Mouse (Mus musculus) G1E (cell line): ENCODE data around the gene Ankdd1b. TPM values are rescaled to one million over a fixed set of nuclear protein-coding genes. Genes with fewer than 3 reads are reported as not detected.

Experiments used
- ATAC-seq: 2 replicates; pipeline ENCODE4 v1.8.0; 2016; ENCODE audit warnings: mild to moderate bottlenecking; ENCODE audit not compliant: insufficient number of reproducible peaks, poor library complexity, low FRiP score, severe bottlenecking; ENCODE audit errors: extremely low read depth
- DNase-seq: peaks from one replicate; pipeline ENCODE4 v3.0.0; 2012; ENCODE audit warnings: low spot score
- H3K27me3 ChIP-seq: 2 replicates; pipeline ENCODE4 v1.6.1; 2012; ENCODE audit warnings: mild to moderate bottlenecking, low read length, inconsistent platforms; ENCODE audit not compliant: insufficient read depth
- H3K36me3 ChIP-seq: replicated peaks from 2 replicates; pipeline ENCODE3; 2012; ENCODE audit warnings: mild to moderate bottlenecking, inconsistent platforms
- H3K4me1 ChIP-seq: 2 replicates; pipeline ENCODE4 v1.6.1; 2012; ENCODE audit warnings: low read depth, low read length, inconsistent platforms, mixed read lengths; ENCODE audit not compliant: insufficient read depth
- H3K4me3 ChIP-seq: 2 replicates; pipeline ENCODE4 v1.5.1; 2012; ENCODE audit warnings: low read depth, mild to moderate bottlenecking, inconsistent platforms, low read length, moderate library complexity, mixed read lengths
- H3K9me3 ChIP-seq: replicated peaks from 2 replicates; pipeline ENCODE4 v1.6.1; 2012; ENCODE audit warnings: inconsistent platforms
- CTCF ChIP-seq: IDR thresholded peaks from 2 replicates; pipeline ENCODE4 v1.5.1; 2012; ENCODE audit warnings: low read depth, low read length, inconsistent platforms, mixed read lengths
- GATA1 ChIP-seq: IDR thresholded peaks from 2 replicates; pipeline ENCODE4 v1.6.1; 2012; ENCODE audit warnings: borderline replicate concordance, low read length, inconsistent platforms, mixed read lengths
- GATA2 ChIP-seq: IDR thresholded peaks from 2 replicates; pipeline ENCODE4 v1.6.1; 2012; ENCODE audit warnings: low read depth, low read length, inconsistent platforms, borderline replicate concordance
- POLR2AphosphoS5 ChIP-seq: IDR thresholded peaks from 2 replicates; pipeline ENCODE4 v1.6.1; 2012; ENCODE audit warnings: low read depth, low read length, inconsistent platforms; ENCODE audit not compliant: insufficient replicate concordance
- TAL1 ChIP-seq: conservative IDR thresholded peaks from 2 replicates; pipeline ENCODE4 v1.6.1; 2012; ENCODE audit warnings: low read depth, low read length, inconsistent platforms, mixed read lengths
- polyA plus RNA-seq: library from polyadenylated mRNA; stranded (reverse); fragments of >175 nt; gene quantifications from 2 replicates; pipeline ENCODE4 v1.2.3, GENCODE M21; 2012
- total RNA-seq, 2 experiments: library from RNA; stranded (forward) in 1 of 2; stranded (reverse) in 1 of 2; fragments of 200-1000 nt in 1 of 2; fragments of >200 nt in 1 of 2; fragmentation: Nextera tagmentation in 1 of 2; gene quantifications; 2 replicates each; pipeline ENCODE4 v1.2.3; 2014 to 2017

The Ankdd1b gene
- total and polyA plus RNA-seq, 3 experiments, result 0.16 TPM; not detected in 2

- Histone ChIP-seq H3K4me1 (peaks cover 3% of the 10 kb centered on the region; the same call in 1 of the 2 replicates), H3K9me3 (no peaks in the 10 kb centered on the region; the same call in 1 of the 2 replicates)
- DNase-seq, result no peak
Observed at GRCm38 (mm10) chr13:96434899-96435331, 36.1 kb downstream of the Ankdd1b start.

GRCm38 (mm10) chr13:96433648-96434190 lies 37.3 kb downstream of the Ankdd1b start:
- no peaks in the 10 kb centered on the region for H3K36me3 ChIP-seq
- no peaks in the 10 kb centered on the region; the same call in 1 of the 2 replicates for H3K9me3 ChIP-seq
- no peak overlapping the region for H3K4me3 ChIP-seq
- H3K4me1 ChIP-seq, result peaks cover 3% of the 10 kb centered on the region; the same call in 1 of the 2 replicates
- DNase-seq (no peak), ATAC-seq (no peak)
- TF ChIP-seq GATA2 (no peak), POLR2AphosphoS5 (no peak), GATA1 (no peak), CTCF (no peak), TAL1 (no peak)
- H3K27me3 ChIP-seq, result peaks cover 22% of the 10 kb centered on the region

More at GRCm38 (mm10) chr13:96434899-96435331, 36.1 kb downstream of the Ankdd1b start:
- ATAC-seq, result no peak
- TF ChIP-seq CTCF (no peak), POLR2AphosphoS5 (no peak), GATA2 (no peak), TAL1 (no peak), GATA1 (no peak)
- Histone ChIP-seq H3K36me3 (no peaks in the 10 kb centered on the region), H3K4me3 (no peak overlapping the region), H3K27me3 (peaks cover 22% of the 10 kb centered on the region)

GRCm38 (mm10) chr13:96433041-96433440 lies 38.0 kb downstream of the Ankdd1b start:
- Histone ChIP-seq H3K36me3 (no peaks in the 10 kb centered on the region), H3K4me1 (peaks cover 3% of the 10 kb centered on the region; the same call in 1 of the 2 replicates), H3K4me3 (no peak overlapping the region), H3K9me3 (no peaks in the 10 kb centered on the region; the same call in 1 of the 2 replicates), H3K27me3 (peaks cover 22% of the 10 kb centered on the region)
- ATAC-seq, result no peak
- no peak for DNase-seq
- TF ChIP-seq CTCF (no peak), TAL1 (no peak), POLR2AphosphoS5 (no peak), GATA1 (no peak), GATA2 (no peak)

GRCm38 (mm10) chr13:96432376-96432811 lies 38.6 kb downstream of the Ankdd1b start:
- no peak for ATAC-seq
- Histone ChIP-seq H3K4me1 (peaks cover 3% of the 10 kb centered on the region; the same call in 1 of the 2 replicates), H3K36me3 (no peaks in the 10 kb centered on the region), H3K4me3 (no peak overlapping the region), H3K9me3 (no peaks in the 10 kb centered on the region; the same call in 1 of the 2 replicates), H3K27me3 (peaks cover 25% of the 10 kb centered on the region)
- DNase-seq, result no peak
- no peak for TF ChIP-seq GATA2
- no peak for TF ChIP-seq CTCF

- no peaks in the 10 kb centered on the region for H3K36me3 ChIP-seq
- TF ChIP-seq GATA1, result no peak
- peak; percentile 53 for TF ChIP-seq CTCF
- no peak for TF ChIP-seq GATA2
- DNase-seq (peak; percentile 30), ATAC-seq (no peak)
- peaks cover 3% of the 10 kb centered on the region; the same call in 1 of the 2 replicates for H3K4me1 ChIP-seq
- H3K4me3 ChIP-seq, result no peak overlapping the region
- peaks cover 24% of the 10 kb centered on the region for H3K27me3 ChIP-seq
- H3K9me3 ChIP-seq, result no peaks in the 10 kb centered on the region
Observed at GRCm38 (mm10) chr13:96431595-96432156, 39.3 kb downstream of the Ankdd1b start.

- H3K4me3 ChIP-seq, result no peak overlapping the region
- no peaks in the 10 kb centered on the region for H3K9me3 ChIP-seq
- DNase-seq (no peak), ATAC-seq (no peak)
- peaks cover 3% of the 10 kb centered on the region; the same call in 1 of the 2 replicates for H3K4me1 ChIP-seq
- peaks cover 11% of the 10 kb centered on the region for H3K27me3 ChIP-seq
- TF ChIP-seq GATA1 (no peak), POLR2AphosphoS5 (no peak), TAL1 (no peak), GATA2 (no peak), CTCF (no peak)
- no peaks in the 10 kb centered on the region for H3K36me3 ChIP-seq
Observed at GRCm38 (mm10) chr13:96428531-96428930, 42.5 kb downstream of the Ankdd1b start.
